Mouse (Mus musculus) stomach, postnatal 0 days (tissue): ENCODE measurements around the gene Bicc1.

Source experiments
- CTCF ChIP-seq: IDR thresholded peaks from 2 replicates; pipeline ENCODE4 v1.5.1; 2016; ENCODE audit warnings: antibody characterized with exemption, low read depth, mild to moderate bottlenecking, moderate library complexity
- EP300 ChIP-seq: optimal IDR thresholded peaks from 2 replicates; pipeline ENCODE3; 2016; ENCODE audit warnings: antibody characterized with exemption

GRCm38 (mm10) chr10:70877631-70878030, 281.9 kb downstream of the Bicc1 start:
- no peak for TF ChIP-seq EP300
- no peak for TF ChIP-seq CTCF
